Mouse (Mus musculus) heart, adult 9 months (tissue): Measurements from ENCODE around the gene Sh3bgrl2.

ENCODE experiments used
- DNase-seq, 2 experiments: peaks; one replicate each; pipeline ENCODE4 v3.0.0; 2022; ENCODE audit warnings: low spot score in 2 of 2

Gene Sh3bgrl2

DNA sequence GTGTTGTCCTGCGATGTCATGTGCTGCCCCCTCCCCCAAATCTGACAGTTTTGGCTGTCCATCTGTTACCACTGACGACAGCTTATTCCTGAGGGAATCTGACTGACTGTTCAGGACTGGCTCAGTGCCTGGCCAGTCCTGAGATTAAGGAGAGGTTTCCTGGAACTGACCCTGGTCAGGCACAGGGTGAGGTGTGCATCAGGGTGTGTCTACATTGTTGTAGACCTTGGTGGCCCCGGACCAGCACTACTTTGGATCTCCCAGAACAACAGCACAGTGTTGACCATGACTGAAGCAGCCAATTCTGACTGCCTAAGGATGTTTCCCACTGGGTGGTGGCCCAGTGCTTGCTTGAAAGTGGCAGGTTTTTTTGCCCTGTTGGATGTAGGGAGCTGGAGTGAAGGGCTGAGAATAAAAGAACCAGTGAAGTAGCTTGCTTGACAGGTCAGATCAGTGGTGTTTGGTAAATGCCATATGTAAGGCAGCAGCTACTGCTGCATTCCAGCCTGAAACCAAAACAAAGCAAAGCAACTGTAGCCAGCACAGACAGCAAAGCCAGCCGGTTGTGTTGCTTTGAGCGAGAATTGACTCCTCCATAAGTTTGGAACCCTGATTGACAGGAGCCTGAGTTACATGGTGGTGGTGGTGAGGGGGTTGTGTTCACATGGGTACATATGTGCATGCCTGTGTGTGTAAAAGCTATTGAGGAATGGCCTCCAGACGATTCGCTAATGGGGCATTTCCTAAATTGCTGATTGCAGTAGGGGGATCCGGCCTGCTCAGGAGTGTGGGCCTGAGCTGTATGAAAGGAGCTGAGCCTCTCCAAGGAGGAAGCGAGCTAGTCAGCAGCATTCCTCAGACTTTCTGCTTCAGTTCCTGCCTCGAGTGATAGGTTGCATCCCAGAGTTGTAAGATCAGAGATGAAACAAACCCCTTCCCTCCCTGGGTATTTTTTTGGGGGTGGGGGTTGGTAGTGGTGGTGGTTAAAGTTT lies 8.9 kb downstream of the Sh3bgrl2 start:
- peak; percentile 51 to 75 for DNase-seq

GRCm38 (mm10) chr9:83560670-83561069 lies 12.5 kb downstream of the Sh3bgrl2 start:
- no peak for DNase-seq

DNA sequence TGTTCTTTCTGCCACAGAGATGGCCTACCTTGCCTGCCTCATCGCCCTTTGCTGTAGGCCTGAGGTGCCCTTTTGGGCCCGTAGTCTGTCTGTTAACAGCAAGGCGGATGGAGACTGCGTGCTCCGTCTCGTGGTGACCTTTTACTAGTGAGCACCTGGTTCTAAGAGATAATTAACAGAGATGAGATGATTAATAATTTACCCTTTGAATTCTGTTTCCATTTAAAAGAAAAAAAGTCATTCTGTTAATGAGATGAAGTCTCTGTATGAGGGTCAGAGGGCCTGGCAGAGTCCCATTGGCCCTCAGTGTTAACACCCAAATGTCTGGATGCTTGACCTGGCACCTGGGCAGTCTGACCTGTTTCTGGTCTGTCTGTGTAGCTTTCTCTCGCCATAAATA lies 14.8 kb downstream of the Sh3bgrl2 start:
- no peak for DNase-seq

- no peak for DNase-seq
Observed at GRCm38 (mm10) chr9:83563808-83564549, 15.9 kb downstream of the Sh3bgrl2 start.

DNA sequence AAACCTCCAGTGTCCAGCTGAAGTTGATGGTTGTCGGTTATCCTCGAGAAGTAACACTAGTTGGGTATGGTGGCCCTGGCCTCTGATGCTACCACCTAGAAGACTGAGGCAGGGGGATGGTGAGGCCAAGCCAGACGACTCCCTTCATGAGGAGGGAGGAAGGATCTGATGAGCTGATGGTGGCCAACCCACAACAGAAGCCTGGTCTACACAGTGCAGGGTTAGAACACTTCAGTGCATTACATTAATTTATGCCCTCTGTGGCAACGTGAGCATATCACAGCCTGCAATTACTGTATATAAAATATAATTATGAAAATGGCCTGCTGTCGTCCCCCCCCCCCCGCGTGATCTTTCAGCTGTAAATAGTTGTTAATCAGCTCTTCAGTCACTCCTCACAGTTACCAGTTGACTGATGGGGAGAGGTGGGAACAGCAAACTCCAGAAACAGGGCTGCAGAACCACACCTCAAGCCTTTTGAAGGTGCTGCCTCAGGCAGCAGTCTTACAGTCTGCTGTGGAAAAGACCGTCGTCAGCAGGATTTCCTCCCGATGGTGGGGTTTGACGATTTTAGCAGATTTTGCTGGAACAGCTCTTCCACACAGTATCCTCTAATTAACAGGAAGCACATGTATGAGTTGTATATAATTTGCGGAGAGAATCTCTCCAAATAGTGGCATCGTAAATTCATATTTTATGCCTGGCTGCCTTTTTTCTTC lies 17.0 kb downstream of the Sh3bgrl2 start:
- no peak for DNase-seq

GRCm38 (mm10) chr9:83566141-83566540 lies 18.0 kb downstream of the Sh3bgrl2 start:
- no peak for DNase-seq

DNA sequence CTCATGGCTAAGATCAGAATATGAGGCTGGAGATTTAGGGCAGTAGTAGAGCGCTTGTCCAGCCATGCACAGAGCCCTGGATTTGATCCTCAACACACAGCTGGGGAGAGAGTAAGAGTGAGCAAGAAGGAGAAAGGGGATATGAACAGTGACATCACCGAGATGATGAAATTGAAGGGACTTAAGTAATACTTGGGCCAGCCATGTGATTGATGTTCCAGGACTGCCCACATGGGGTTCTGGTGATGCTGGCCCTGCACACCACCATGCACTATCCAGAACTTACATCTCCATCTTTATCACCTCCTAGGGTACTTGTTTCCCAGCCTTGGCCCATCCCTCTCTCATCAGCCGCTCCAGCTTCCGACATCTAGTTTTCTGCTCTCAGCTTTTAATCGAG lies 20.0 kb downstream of the Sh3bgrl2 start:
- DNase-seq, result no peak

DNA sequence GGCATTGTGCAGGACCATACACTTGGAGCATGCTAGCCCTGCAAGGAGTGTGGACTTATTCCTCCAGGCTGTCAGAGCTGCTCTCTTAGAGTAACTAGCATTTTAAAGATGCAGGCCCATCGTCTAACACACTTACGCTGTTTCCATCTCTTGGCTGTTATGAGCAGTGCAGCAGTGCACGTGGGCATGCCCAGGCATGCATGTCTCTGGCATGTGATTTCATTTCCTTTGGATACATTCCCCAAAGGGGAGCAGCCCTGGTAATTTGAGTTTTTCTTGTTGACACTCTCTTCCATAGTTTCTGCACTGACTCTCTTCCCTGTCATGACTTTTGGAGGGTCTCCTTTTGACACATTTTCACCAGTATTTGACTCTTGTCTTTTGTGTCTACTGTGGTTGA lies 20.8 kb downstream of the Sh3bgrl2 start:
- no peak for DNase-seq

DNA sequence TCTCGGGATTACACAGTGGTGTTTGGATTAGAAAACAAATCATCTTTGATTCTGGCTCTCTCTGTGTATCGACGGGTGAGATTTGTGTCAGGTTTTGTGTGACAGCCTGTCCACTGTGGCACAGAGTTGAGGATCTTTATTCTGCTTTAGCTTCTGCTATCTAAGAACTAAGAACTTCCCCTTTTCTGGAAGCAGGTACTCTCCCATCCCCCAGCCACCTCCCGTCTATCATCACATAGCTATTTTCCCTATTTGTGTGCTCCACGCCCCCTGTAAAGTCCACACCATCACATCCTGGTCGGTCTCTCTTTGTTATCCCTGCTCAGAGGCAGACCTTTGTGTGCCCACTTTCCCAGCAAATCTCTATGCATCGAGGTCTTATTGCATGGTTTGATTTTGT lies 21.8 kb downstream of the Sh3bgrl2 start:
- DNase-seq, result no peak

GRCm38 (mm10) chr9:83571315-83571714 lies 23.2 kb downstream of the Sh3bgrl2 start:
- no peak for DNase-seq

- DNase-seq, result no peak
Observed at GRCm38 (mm10) chr9:83572326-83572725, 24.2 kb downstream of the Sh3bgrl2 start.

- DNase-seq, result no peak
Observed at GRCm38 (mm10) chr9:83572870-83573269, 24.7 kb downstream of the Sh3bgrl2 start.

DNA sequence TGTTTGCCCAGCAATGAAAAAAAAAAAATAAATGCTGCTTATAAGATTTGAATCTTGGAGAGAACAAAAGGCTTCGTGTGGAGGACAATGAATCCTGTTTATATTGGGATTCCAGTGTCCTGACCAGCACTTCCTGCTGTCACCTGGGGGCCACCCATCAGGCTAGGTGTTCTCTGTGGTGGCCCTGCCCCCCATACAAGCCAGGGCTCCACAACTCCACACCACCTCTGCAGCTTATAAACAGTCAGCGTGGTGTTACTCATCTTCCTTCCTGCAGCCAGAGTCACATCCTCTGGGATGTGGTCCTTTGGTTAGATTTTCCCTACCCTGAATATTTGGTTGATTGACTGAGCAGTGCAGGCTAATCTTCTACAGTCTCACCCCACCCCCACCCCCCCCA lies 25.5 kb downstream of the Sh3bgrl2 start:
- DNase-seq, result peak in 1 of 2 experiments; percentile 24

- DNase-seq, result no peak
Observed at GRCm38 (mm10) chr9:83575403-83575802, 27.3 kb downstream of the Sh3bgrl2 start.

- no peak for DNase-seq
Observed at GRCm38 (mm10) chr9:83576018-83576688, 28.0 kb downstream of the Sh3bgrl2 start.

DNA sequence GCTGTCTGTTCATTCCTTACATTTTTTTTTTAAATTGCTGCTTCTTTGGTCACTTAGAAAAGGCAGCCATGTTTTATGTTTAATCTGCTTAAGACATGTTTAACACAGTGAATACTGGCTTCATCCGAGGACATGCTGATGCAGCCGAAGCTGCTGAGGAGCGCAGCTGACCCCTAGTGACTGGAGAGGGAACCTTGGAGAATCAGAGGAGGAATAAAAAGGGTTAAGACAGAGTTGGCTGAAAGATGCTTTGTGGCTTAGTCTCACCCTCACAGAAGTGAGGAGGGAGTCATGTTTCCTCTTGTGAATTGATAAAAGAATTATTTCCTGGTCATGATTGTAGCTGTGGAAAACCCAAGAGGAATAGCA lies 28.5 kb downstream of the Sh3bgrl2 start:
- no peak for DNase-seq

DNA sequence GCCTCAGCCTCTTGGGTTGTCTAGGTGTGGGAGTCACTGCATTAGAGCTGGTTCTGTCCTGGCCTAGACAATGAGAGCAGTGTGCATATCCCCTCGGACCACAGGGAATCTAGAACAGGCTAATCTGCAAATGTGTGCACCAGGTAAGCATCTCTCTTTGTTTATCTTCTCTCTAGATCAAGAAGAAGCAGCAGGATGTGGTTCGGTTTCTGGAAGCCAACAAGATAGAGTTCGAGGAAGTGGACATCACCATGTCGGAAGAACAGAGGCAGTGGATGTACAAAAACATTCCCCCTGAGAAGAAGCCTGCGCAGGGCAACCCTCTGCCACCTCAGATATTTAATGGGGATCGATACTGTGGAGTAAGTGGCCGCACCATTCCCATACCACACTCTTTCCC lies 29.1 kb downstream of the Sh3bgrl2 start:
- no peak for DNase-seq

DNA sequence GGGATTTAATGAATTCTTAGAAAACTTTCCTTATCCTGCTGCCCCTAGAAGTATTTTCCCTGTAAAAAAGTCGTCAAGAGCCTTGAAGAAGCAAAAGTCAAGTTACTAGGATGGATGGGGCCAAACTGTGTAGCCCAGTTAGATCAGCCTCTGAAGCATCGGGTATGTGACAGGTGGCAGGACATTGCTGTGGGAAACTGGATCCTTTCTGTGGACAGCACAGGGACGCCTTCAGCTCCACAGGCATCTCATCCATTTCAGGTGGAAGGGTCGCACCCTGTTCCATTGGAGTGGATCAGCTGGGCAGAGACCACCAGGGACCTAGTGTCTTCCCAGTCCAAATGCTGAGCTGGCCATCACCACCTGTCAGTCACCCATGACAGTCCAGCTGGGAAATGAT lies 30.9 kb downstream of the Sh3bgrl2 start:
- DNase-seq, result no peak

DNA sequence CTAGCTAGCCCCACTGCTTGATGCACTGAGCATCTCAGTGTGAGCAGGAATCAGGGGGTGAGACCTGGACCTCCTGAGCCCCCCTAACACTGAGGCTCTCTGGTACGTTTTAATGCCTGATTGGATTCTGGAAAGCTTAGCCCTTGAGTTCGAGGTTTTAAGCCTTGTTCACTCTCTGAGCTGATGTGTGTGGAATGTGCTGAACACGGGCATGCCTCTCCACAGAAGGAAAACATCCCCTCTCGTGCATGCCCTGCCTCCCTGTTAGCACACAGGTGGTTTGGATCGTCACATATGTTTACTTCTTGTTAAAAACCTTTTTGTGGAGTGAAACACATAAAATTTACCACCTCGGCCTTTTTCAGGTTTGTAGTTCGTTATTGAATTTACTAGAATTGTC lies 34.6 kb downstream of the Sh3bgrl2 start:
- no peak for DNase-seq

DNA sequence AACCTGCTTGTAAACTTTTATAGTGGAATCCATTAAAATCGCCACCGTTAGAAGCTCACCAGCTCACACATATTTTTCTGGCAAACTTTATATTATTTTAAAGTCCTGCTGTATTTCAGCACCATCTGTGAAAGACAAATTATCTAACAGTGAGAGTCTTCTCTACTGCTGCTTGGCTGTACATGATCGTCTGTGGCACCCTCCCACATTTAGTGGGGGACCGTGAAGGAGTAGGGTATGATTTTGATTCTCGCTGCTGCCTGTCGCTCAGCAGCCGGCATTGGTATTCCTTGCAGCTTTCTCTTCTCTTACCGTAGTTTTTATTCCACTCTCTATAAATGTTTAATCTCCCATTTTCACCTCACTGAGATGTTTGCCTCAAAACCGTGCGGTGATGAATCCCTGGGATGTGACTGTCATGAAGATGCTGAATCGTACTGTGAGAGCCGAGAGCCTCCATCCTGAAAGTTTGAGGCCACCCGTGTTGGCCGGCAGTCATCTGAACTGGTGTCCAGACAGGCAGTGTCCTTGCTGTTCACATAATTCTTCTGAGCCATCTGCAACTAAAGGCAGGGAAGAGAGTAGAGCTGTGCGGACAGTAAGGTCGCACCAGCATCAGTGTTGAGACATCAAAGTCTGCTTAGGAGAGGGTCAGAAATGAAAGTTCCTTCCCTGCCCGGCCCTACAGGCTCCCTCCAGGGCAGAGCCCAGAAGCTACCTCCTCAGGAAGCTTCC lies 38.4 kb downstream of the Sh3bgrl2 start:
- no peak for DNase-seq

DNA sequence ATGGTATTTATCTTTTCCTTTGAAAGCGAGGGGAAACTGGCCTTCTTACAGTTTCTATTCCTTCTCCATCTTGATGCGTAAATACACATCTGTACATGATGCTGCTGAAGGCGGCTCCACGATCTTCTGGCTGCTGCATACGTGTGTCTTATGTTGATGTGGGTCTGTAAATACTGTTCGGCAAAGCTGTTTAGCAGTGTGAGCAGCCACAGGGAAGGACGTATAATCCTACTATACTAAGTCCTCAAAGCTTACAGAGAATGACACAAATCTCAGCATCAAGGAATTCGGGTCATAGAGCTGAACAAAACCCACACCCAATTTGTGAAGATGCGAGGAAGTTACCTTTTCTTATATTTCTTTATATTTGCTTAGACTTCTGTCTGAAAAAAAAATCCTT lies 39.0 kb downstream of the Sh3bgrl2 start:
- DNase-seq, result no peak
